Mouse (Mus musculus): ENCODE data around the gene Tlr6. TPM values are rescaled to one million over a fixed set of nuclear protein-coding genes. Genes with fewer than 3 reads are reported as not detected.

Gene Tlr6
- total RNA-seq (2015; ENCODE audit: low replicate concordance) (10.9 TPM in 1 of 2 replicates, not detected in the other), total RNA-seq (2017; ENCODE audit: low replicate concordance) (0.51 TPM in 1 of 2 replicates, not detected in the other)

DNA sequence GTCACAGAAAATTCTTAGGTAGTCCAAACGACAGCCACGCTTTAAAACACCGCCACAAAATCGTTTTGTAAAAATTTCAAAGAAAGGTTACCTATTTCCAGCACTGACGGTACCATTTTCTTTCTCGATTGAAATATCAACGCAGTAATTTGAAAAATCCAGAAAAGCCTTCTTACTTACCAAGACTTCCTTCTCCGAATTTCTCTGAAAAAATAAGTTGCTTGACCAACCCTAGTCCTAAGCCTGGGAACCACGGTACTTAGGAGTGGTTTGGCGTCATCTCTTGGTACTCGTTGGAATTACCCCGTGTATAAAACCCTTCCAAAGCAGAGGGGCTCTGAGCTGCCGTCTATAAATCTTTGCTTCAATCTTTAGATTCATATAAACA lies at the start of gene Tlr6:
Gene Tlr6 (minus strand): TSS at position 255 of the 388 bp plus-strand sequence.
- no peak for ATAC-seq (replicated peaks; ENCODE audit: low FRiP score, poor library complexity, severe bottlenecking)

DNA sequence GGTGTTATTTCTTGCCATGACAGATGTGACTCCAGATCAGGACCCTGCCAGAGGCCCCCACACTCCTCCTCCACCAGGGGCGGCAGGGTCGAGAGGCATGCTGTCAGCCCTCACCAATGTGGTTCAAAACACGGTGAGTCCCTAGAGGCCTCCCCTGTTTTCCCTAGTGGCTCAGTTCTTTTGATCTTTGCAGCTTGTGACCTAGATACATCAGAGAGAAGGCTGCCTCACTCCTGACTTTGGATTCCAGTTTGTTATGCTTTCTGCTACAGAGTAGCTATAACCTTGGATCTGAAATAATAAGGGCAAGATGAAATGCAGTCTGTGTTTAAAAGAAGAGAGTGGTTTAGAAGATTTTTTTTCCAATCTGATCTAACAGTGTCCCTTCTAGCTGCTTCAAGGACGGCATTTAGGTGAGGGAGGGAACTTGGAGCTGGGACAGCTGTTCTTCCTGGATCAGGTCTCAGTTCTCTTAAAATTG lies 46.2 kb upstream of the Tlr6 start:
- ATAC-seq (replicated peaks; ENCODE audit: low FRiP score, poor library complexity, severe bottlenecking) = no peak

GRCm38 (mm10) chr5:65005251-65005650 lies 45.4 kb upstream of the Tlr6 start:
- ATAC-seq (replicated peaks; ENCODE audit: low FRiP score, poor library complexity, severe bottlenecking) = no peak

DNA sequence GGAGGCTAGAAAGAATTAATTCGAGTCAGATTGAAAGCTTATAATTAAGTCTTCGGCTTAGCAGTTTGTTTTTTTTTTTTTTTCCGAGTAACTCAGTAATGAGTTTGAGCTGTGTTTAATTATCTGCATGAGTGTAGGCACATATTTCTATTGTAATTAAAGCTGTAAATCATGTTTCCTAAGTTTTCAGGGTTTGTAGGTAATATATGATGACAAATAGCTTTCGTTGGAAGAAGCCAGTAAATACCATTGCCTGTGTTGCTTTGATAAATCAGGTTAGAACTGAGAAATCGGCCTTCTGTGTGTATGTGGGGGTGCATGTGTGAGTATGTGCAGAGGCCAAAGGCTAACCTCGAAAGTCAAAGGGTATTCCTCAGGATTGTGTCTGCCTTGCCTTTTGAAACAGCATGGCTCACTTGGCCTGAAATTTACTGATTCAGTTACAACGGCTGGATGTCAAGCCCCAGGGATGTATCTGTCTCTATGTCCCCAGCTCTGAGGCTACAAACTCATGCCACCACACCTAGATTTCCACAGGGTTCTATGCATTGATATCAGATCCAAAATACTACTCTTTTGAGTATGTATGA lies 44.1 kb upstream of the Tlr6 start:
- no peak for ATAC-seq (replicated peaks; ENCODE audit: low FRiP score, poor library complexity, severe bottlenecking)

- ATAC-seq (replicated peaks; ENCODE audit: low FRiP score, poor library complexity, severe bottlenecking) = no peak
These were observed 43.3 kb upstream of the Tlr6 start for GRCm38 (mm10) chr5:65002940-65003824.

DNA sequence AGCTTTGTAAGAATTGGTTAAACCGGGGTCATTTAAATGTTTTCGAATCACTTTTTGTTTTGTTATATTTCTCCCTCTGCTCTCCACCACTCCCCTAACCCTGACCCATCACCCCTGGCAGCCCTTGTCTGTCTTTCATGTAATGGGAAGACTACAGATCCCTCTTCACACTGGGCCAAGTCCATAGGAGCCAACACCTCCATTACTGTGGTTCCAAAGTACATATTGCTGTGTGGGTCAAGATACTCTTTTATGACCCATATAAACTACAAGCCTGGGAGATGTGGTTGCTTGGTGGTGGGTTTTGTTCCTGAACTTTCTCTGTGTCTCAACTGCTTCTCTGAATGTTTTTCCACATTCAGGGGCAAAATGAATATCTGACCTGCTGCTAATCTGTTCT lies 35.5 kb upstream of the Tlr6 start:
- no peak for ATAC-seq (replicated peaks; ENCODE audit: low FRiP score, poor library complexity, severe bottlenecking)

DNA sequence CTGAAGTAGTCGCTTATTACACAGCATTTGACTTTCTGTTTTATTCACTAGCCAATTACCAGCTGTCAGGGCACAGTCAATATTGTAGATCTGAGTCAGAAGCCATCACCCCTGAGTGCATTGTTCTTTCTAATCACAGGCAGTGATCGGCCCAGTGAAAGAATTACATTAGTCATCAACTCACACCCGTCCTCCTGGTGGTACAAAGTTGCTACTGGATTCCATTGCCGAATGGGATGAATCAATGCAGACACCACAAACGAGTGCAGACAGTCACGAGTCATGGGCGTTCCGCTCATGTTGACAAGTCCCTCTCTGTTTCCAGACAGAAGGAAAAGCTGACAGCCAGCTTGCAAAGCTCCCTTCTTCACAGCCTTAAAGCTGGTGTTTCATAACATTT lies 32.6 kb upstream of the Tlr6 start:
- no peak for ATAC-seq (replicated peaks; ENCODE audit: low FRiP score, poor library complexity, severe bottlenecking)

DNA sequence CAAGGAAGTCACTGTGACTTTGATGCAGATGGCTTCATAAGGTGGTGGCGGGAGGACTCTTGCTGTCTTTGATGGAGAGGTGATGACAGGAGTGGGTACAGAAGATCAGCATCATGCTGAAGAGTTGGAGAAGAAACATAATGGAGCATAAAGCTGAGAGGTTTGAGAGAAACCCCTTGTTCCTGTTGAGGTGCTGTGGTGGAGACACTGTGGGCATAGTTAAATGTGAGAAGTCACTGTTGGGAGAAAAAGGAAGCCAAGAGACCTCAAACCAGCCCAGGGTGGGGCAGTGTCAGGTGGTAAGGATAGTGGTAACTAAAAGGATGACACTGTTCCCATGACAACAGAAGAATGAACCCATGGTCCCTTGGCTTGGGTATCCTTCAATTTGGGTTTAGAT lies 30.0 kb upstream of the Tlr6 start:
- ATAC-seq (replicated peaks; ENCODE audit: low FRiP score, poor library complexity, severe bottlenecking) = no peak

DNA sequence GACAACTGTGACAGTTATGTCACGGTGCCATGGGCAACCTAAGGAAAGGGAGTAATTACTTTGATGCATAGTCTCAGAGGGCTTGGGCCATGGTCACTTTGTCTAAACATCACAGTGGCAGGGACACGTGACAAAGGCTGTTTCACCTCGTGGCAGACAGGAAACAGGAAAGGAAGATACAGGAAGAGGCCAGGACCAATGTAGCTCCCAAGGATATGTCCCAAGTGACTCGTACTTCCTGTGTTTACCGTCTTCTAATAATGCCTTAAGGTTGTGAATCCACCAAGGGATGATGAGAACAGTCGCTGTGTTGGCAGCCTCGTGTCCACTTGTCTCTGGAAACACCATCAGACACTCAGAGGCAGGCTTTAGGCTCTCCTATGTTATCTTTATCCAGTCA lies 26.1 kb upstream of the Tlr6 start:
- no peak for ATAC-seq (replicated peaks; ENCODE audit: low FRiP score, poor library complexity, severe bottlenecking)

DNA sequence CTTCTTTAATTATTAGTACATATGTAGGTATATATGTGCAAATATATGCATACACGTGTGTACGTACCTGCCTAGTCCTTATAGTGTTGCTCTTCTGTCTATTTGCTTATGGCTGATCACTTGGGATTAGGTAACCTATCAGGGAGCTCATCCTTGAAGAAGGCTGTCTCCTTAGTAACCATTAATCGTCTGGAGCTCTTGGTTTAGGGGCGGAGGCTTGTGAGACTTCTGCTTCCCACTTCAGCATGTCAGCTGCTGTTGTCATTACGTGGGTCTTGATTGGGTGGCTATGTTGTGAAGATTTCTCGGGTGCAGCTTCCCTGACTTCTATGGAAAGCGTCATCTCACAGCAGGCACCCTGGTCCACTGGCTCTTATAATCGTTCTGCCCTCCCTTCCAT lies 17.2 kb upstream of the Tlr6 start:
- ATAC-seq (replicated peaks; ENCODE audit: low FRiP score, poor library complexity, severe bottlenecking) = no peak

- no peak for ATAC-seq (replicated peaks; ENCODE audit: low FRiP score, poor library complexity, severe bottlenecking)
These were observed 15.2 kb upstream of the Tlr6 start for GRCm38 (mm10) chr5:64975121-64975520.

GRCm38 (mm10) chr5:64969861-64970771 lies 10.2 kb upstream of the Tlr6 start, which contains the start of gene Fam114a1:
TSS of gene Fam114a1 (plus strand) at chr5:64970071.
- peak; percentile 82 for ATAC-seq (replicated peaks; ENCODE audit: low FRiP score, poor library complexity, severe bottlenecking)

GRCm38 (mm10) chr5:64968961-64969860 lies 9.3 kb upstream of the Tlr6 start:
- no peak for ATAC-seq (replicated peaks; ENCODE audit: low FRiP score, poor library complexity, severe bottlenecking)

DNA sequence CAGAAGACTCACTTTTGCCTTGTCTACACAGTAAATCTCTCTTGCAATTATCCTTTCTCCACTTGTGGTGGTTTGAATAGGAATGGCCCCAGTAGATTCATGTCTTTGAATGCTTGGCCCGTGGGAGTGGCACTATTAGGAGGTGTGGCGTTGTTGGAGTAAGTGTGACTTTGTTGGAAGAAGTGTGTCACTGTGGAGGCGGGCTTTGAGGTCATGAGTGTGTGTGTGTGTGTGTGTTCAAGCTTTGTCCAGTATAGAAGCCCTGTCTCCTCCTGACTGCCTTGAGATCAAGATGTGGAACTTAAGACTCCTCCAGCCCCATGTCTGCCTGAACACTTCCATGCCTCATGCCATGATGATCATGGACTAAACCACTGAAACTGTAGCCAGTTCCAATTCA lies 3.8 kb upstream of the Tlr6 start:
- ATAC-seq (replicated peaks; ENCODE audit: low FRiP score, poor library complexity, severe bottlenecking) = no peak

GRCm38 (mm10) chr5:64963271-64963670 lies 3.4 kb upstream of the Tlr6 start:
- no peak for ATAC-seq (replicated peaks; ENCODE audit: low FRiP score, poor library complexity, severe bottlenecking)

GRCm38 (mm10) chr5:64960857-64961391 lies 1.0 kb upstream of the Tlr6 start:
- no peak for ATAC-seq (replicated peaks; ENCODE audit: low FRiP score, poor library complexity, severe bottlenecking)

- no peak for ATAC-seq (replicated peaks; ENCODE audit: low FRiP score, poor library complexity, severe bottlenecking)
These were observed 680 bp downstream of the Tlr6 start for GRCm38 (mm10) chr5:64958991-64959842.

- ATAC-seq (replicated peaks; ENCODE audit: low FRiP score, poor library complexity, severe bottlenecking) = no peak
These were observed 5.0 kb downstream of the Tlr6 start for GRCm38 (mm10) chr5:64954931-64955330.
